Mouse (Mus musculus) hindbrain, embryonic 10.5 days (tissue): Measurements from ENCODE around the gene Pacsin2. TPM values are rescaled to one million over a fixed set of nuclear protein-coding genes. Genes with fewer than 3 reads are reported as not detected.
"Not testable (repeated sequence)": the region's sequence is repeated elsewhere in the genome, so short reads cannot be mapped to it uniquely, and the experiment has no call there.

ENCODE experiments used
- DNase-seq: peaks from one replicate; pipeline ENCODE4 v3.0.0-alpha.2; 2017; ENCODE audit warnings: low spot score
- H3K27ac ChIP-seq: fragments of 300-500 bp; sonication (generic); 2 replicates; pipeline ENCODE4 v1.5.1; 2016; ENCODE audit warnings: mild to moderate bottlenecking, moderate library complexity
- H3K27me3 ChIP-seq: fragments of 300-500 bp; sonication (generic); 2 replicates; pipeline ENCODE4 v1.6.1; 2016; ENCODE audit warnings: mild to moderate bottlenecking; ENCODE audit not compliant: poor library complexity, insufficient read depth, severe bottlenecking
- H3K36me3 ChIP-seq: fragments of 300-500 bp; sonication (generic); 2 replicates; pipeline ENCODE4 v1.6.1; 2016; ENCODE audit warnings: mild to moderate bottlenecking, moderate library complexity
- H3K4me1 ChIP-seq: fragments of 300-500 bp; sonication (generic); replicated peaks from 2 replicates; pipeline ENCODE4 v1.6.1; 2016; ENCODE audit warnings: mild to moderate bottlenecking
- H3K4me3 ChIP-seq: fragments of 300-500 bp; sonication (generic); 2 replicates; pipeline ENCODE4 v1.5.1; 2016; ENCODE audit warnings: mild to moderate bottlenecking, moderate library complexity
- H3K9me3 ChIP-seq: fragments of 300-500 bp; sonication (generic); 2 replicates; pipeline ENCODE4 v1.6.1; 2016; ENCODE audit warnings: mild to moderate bottlenecking, moderate library complexity
- WGBS: fragments of 180-500 bp; shearing (Covaris S2); methylation state at CpG from one replicate; pipeline ENCODE4 v1.1.7; 2016; 5-methylcytosine and 5-hydroxymethylcytosine counted together
- polyA plus RNA-seq: library from polyadenylated mRNA; unstranded; fragments of >200 nt; fragmentation: Nextera tagmentation; extraction: Ambion mirVana; gene quantifications from 2 replicates; pipeline ENCODE4 v1.2.1, GENCODE M21; 2016

Gene Pacsin2
- polyA plus RNA-seq, 1 experiment from 2014 or later: 53.3 TPM

- 72% methylated on average over 10 of the region's 10 CpGs for WGBS
- Histone ChIP-seq H3K36me3 (no peaks in the 10 kb centered on the region), H3K9me3 (no peaks in the 10 kb centered on the region), H3K4me3 (no peak overlapping the region), H3K4me1 (peaks cover 24% of the 10 kb centered on the region), H3K27ac (no peak overlapping the region), H3K27me3 (no peaks in the 10 kb centered on the region)
- DNase-seq: no peak
Observed at GRCm38 (mm10) chr15:83473832-83474465, 9.5 kb upstream of the Pacsin2 start.

- Histone ChIP-seq H3K4me1 (peaks cover 19% of the 10 kb centered on the region), H3K4me3 (no peak overlapping the region), H3K36me3 (no peaks in the 10 kb centered on the region), H3K27ac (no peak overlapping the region), H3K27me3 (no peaks in the 10 kb centered on the region), H3K9me3 (no peaks in the 10 kb centered on the region)
- no peak for DNase-seq
- 91% methylated on average over 1 of the region's 1 CpGs for WGBS
Observed at GRCm38 (mm10) chr15:83473251-83473650, 8.8 kb upstream of the Pacsin2 start.

GRCm38 (mm10) chr15:83471476-83471875 is 7.1 kb upstream of the Pacsin2 start:
- WGBS: 71% methylated on average over 7 of the region's 7 CpGs
- DNase-seq: no peak

GRCm38 (mm10) chr15:83470443-83470842 is 6.0 kb upstream of the Pacsin2 start:
- Histone ChIP-seq H3K9me3 (no peaks in the 10 kb centered on the region), H3K4me3 (no peak overlapping the region), H3K36me3 (no peaks in the 10 kb centered on the region), H3K4me1 (peaks cover 19% of the 10 kb centered on the region), H3K27ac (no peak overlapping the region), H3K27me3 (no peaks in the 10 kb centered on the region)
- no peak for DNase-seq
- 85% methylated on average over 8 of the region's 8 CpGs for WGBS

More at GRCm38 (mm10) chr15:83471476-83471875, 7.1 kb upstream of the Pacsin2 start:
- Histone ChIP-seq H3K27me3 (no peaks in the 10 kb centered on the region), H3K27ac (0 out of 2 replicates have a peak overlapping the region, but pooled peaks have one; percentile 16), H3K36me3 (no peaks in the 10 kb centered on the region), H3K4me1 (peaks cover 19% of the 10 kb centered on the region), H3K9me3 (no peaks in the 10 kb centered on the region), H3K4me3 (no peak overlapping the region)

- no peaks in the 10 kb centered on the region for H3K9me3 ChIP-seq
- 67% methylated on average over 6 of the region's 6 CpGs for WGBS
- DNase-seq: no peak
Observed at GRCm38 (mm10) chr15:83469279-83469821, 4.9 kb upstream of the Pacsin2 start.

GRCm38 (mm10) chr15:83467232-83467966 is 3.0 kb upstream of the Pacsin2 start:
- no peak overlapping the region for H3K4me3 ChIP-seq
- WGBS: 85% methylated on average over 9 of the region's 9 CpGs
- H3K4me1 ChIP-seq: peaks cover 27% of the 10 kb centered on the region
- H3K27ac ChIP-seq: no peak overlapping the region
- H3K36me3 ChIP-seq: no peaks in the 10 kb centered on the region
- DNase-seq: no peak
- no peaks in the 10 kb centered on the region for H3K9me3 ChIP-seq
- H3K27me3 ChIP-seq: no peaks in the 10 kb centered on the region

More at GRCm38 (mm10) chr15:83469279-83469821, 4.9 kb upstream of the Pacsin2 start:
- no peaks in the 10 kb centered on the region for H3K36me3 ChIP-seq
- H3K4me1 ChIP-seq: peaks cover 16% of the 10 kb centered on the region
- no peak overlapping the region for H3K27ac ChIP-seq
- no peaks in the 10 kb centered on the region for H3K27me3 ChIP-seq
- H3K4me3 ChIP-seq: no peak overlapping the region

GRCm38 (mm10) chr15:83466331-83466730 is 1.9 kb upstream of the Pacsin2 start:
- no peaks in the 10 kb centered on the region for H3K9me3 ChIP-seq
- 75% methylated on average over 4 of the region's 4 CpGs for WGBS
- peaks cover 28% of the 10 kb centered on the region for H3K4me1 ChIP-seq

GRCm38 (mm10) chr15:83464905-83465650 is 672 bp upstream of the Pacsin2 start:
- Histone ChIP-seq H3K4me3 (peak overlapping the region; percentile 82), H3K4me1 (peaks cover 27% of the 10 kb centered on the region), H3K9me3 (no peaks in the 10 kb centered on the region), H3K27ac (0 out of 2 replicates have a peak overlapping the region, but pooled peaks have one; percentile 91), H3K27me3 (no peaks in the 10 kb centered on the region), H3K36me3 (no peaks in the 10 kb centered on the region)
- 76% methylated on average over 19 of the region's 19 CpGs for WGBS
- DNase-seq: no peak

More at GRCm38 (mm10) chr15:83466331-83466730, 1.9 kb upstream of the Pacsin2 start:
- Histone ChIP-seq H3K36me3 (no peaks in the 10 kb centered on the region), H3K27ac (no peak overlapping the region), H3K27me3 (no peaks in the 10 kb centered on the region), H3K4me3 (no peak overlapping the region)
- no peak for DNase-seq

GRCm38 (mm10) chr15:83463369-83464082 is 880 bp downstream of the Pacsin2 start:
- Histone ChIP-seq H3K9me3 (no peaks in the 10 kb centered on the region), H3K4me1 (peaks cover 22% of the 10 kb centered on the region), H3K4me3 (peak overlapping the region; percentile 82), H3K27ac (peak overlapping the region; percentile 91), H3K27me3 (no peaks in the 10 kb centered on the region), H3K36me3 (no peaks in the 10 kb centered on the region)
- WGBS: 13% methylated on average over 17 of the region's 17 CpGs
- DNase-seq: peak; percentile 14

GRCm38 (mm10) chr15:83462349-83462748 is 2.1 kb downstream of the Pacsin2 start:
- H3K4me3 ChIP-seq, H3K27me3 ChIP-seq, H3K36me3 ChIP-seq, H3K27ac ChIP-seq, DNase-seq, H3K9me3 ChIP-seq: not testable (repeated sequence)
- WGBS: 94% methylated on average over 8 of the region's 8 CpGs
- peaks cover 22% of the 10 kb centered on the region for H3K4me1 ChIP-seq

GRCm38 (mm10) chr15:83460891-83461290 is 3.5 kb downstream of the Pacsin2 start:
- peaks cover 23% of the 10 kb centered on the region for H3K4me1 ChIP-seq
- H3K4me3 ChIP-seq: no peak overlapping the region
- DNase-seq: no peak
- WGBS: 88% methylated on average over 3 of the region's 3 CpGs
- H3K27me3 ChIP-seq: no peaks in the 10 kb centered on the region
- H3K36me3 ChIP-seq: no peaks in the 10 kb centered on the region
- H3K9me3 ChIP-seq: no peaks in the 10 kb centered on the region
- H3K27ac ChIP-seq: no peak overlapping the region

GRCm38 (mm10) chr15:83457541-83457940 is 6.9 kb downstream of the Pacsin2 start:
- DNase-seq: no peak
- H3K27ac ChIP-seq: no peak overlapping the region
- no peaks in the 10 kb centered on the region for H3K27me3 ChIP-seq
- no peaks in the 10 kb centered on the region for H3K9me3 ChIP-seq
- 91% methylated on average over 1 of the region's 1 CpGs for WGBS
- H3K4me1 ChIP-seq: peaks cover 14% of the 10 kb centered on the region; the same call in 1 of the 2 replicates
- no peaks in the 10 kb centered on the region for H3K36me3 ChIP-seq
- H3K4me3 ChIP-seq: no peak overlapping the region
